Mouse (Mus musculus) bone marrow, adult 2 months (tissue): ENCODE data around the gene Hnrnpa1.

Experiments
- CTCF ChIP-seq: fragments of 200-500 bp; IDR thresholded peaks from 2 replicates; pipeline ENCODE4 v1.5.1; 2011; ENCODE audit warnings: low read length, control low read depth; ENCODE audit not compliant: control insufficient read depth, insufficient read depth
- POLR2A ChIP-seq: fragments of 200-500 bp; IDR thresholded peaks from 2 replicates; pipeline ENCODE4 v1.6.1; 2011; ENCODE audit warnings: low read depth, mild to moderate bottlenecking, control low read depth, low read length, borderline replicate concordance; ENCODE audit not compliant: control insufficient read depth

DNA sequence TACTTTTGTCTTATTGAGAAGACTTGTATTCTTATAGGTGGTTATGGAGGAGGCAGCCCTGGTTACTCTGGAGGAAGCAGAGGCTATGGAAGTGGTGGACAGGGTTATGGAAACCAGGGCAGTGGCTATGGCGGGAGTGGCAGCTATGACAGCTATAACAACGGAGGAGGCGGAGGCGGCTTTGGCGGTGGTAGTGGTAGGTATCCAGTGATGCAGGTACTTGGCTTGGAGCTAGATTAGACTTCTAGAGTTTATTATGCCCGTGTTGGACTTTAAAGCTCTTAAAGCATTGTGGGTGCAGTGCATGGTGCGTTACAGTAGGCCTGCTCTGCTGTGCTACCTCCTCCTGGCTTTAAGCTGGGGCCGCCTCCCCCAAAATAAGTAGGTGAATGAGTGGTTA, 2.7 kb downstream of the Hnrnpa1 start:
- no peak for TF ChIP-seq POLR2A
- TF ChIP-seq CTCF = no peak
